Mouse (Mus musculus) heart, postnatal 25 days (tissue): ENCODE measurements at regions not wholly inside any gene's neighbourhood (a gene's known extent, or its start where the extent isn't known, plus 50 kb on each side); places are given as distances from the start of the nearest gene placed in this dataset.

Experiments
- DNase-seq: peaks from one replicate; pipeline ENCODE4 v3.0.0; 2022; ENCODE audit warnings: low spot score
- intact Hi-C: fragments of 180-260 bp; cut with DNase I; formaldehyde crosslinking; loops from one replicate; pipeline ENCODE4 v1.15.1; 2025

GRCm38 (mm10) chr4:99491536-99492514, 164.3 kb upstream of the Foxd3 start:
- no peak for DNase-seq
- intact Hi-C loops = no loop called here

- intact Hi-C loops = no loop called here
- DNase-seq = no peak
Measured at GRCm38 (mm10) chr4:99503221-99503744, 152.8 kb upstream of the Foxd3 start.

- intact Hi-C loops = no loop called here
- no peak for DNase-seq
Measured at GRCm38 (mm10) chr4:99511993-99512392, 144.1 kb upstream of the Foxd3 start.

GRCm38 (mm10) chr4:99516883-99517282, 139.2 kb upstream of the Foxd3 start:
- intact Hi-C loops = no loop called here
- no peak for DNase-seq

- no peak for DNase-seq
- intact Hi-C loops = no loop called here
Measured at GRCm38 (mm10) chr4:99527441-99527840, 128.7 kb upstream of the Foxd3 start.

GRCm38 (mm10) chr4:99544014-99544413, 112.1 kb upstream of the Foxd3 start:
- DNase-seq = no peak

GRCm38 (mm10) chr4:99545742-99546141, 110.4 kb upstream of the Foxd3 start:
- intact Hi-C loops = no loop called here
- DNase-seq = no peak

More at GRCm38 (mm10) chr4:99544014-99544413, 112.1 kb upstream of the Foxd3 start:
- intact Hi-C loops = no loop called here

- intact Hi-C loops = no loop called here
- no peak for DNase-seq
Measured at GRCm38 (mm10) chr4:99557963-99558362, 98.1 kb upstream of the Foxd3 start.

GRCm38 (mm10) chr4:99560604-99561003, 95.5 kb upstream of the Foxd3 start:
- DNase-seq = no peak
- intact Hi-C loops = loop anchor here (10.0 kb wide), 1 partner anchor 204 kb away; no protein-coding TSS in a partner anchor

GRCm38 (mm10) chr4:99561506-99561937, 94.6 kb upstream of the Foxd3 start:
- intact Hi-C loops = loop anchor here (10.0 kb wide), 1 partner anchor 203 kb away; no protein-coding TSS in a partner anchor

GRCm38 (mm10) chr4:99565401-99565800, 90.7 kb upstream of the Foxd3 start:
- intact Hi-C loops = loop anchor here (10.0 kb wide), 1 partner anchor 199 kb away; no protein-coding TSS in a partner anchor
- no peak for DNase-seq

More at GRCm38 (mm10) chr4:99561506-99561937, 94.6 kb upstream of the Foxd3 start:
- DNase-seq = no peak

- no peak for DNase-seq
Measured at GRCm38 (mm10) chr4:99572841-99573642, 83.1 kb upstream of the Foxd3 start.

GRCm38 (mm10) chr4:99574021-99574531, 82.0 kb upstream of the Foxd3 start:
- intact Hi-C loops = no loop called here
- DNase-seq = no peak

More at GRCm38 (mm10) chr4:99572841-99573642, 83.1 kb upstream of the Foxd3 start:
- intact Hi-C loops = no loop called here

GRCm38 (mm10) chr4:99574984-99575383, 81.1 kb upstream of the Foxd3 start:
- no peak for DNase-seq
- intact Hi-C loops = no loop called here

GRCm38 (mm10) chr4:99597781-99598180, 58.3 kb upstream of the Foxd3 start:
- intact Hi-C loops = no loop called here
- no peak for DNase-seq

- no peak for DNase-seq
- intact Hi-C loops = no loop called here
Measured at GRCm38 (mm10) chr4:99600741-99601140, 55.4 kb upstream of the Foxd3 start.

- no peak for DNase-seq
- intact Hi-C loops = no loop called here
Measured at GRCm38 (mm10) chr4:99601463-99601862, 54.6 kb upstream of the Foxd3 start.
